Mouse (Mus musculus): ENCODE measurements around the gene Nrp1. TPM values are rescaled to one million over a fixed set of nuclear protein-coding genes. Genes with fewer than 3 reads are reported as not detected.

Gene Nrp1
- polyA plus RNA-seq, 1 experiment from 2014 or later: 49.3 TPM

- 97% methylated on average over 3 of the region's 3 CpGs for WGBS
Observed at GRCm38 (mm10) chr8:128447320-128447719, 88.9 kb downstream of the Nrp1 start.

GRCm38 (mm10) chr8:128450390-128451032 lies 92.1 kb downstream of the Nrp1 start:
- H3K4me1 ChIP-seq (ENCODE audit: control insufficient read depth, insufficient read depth, low read length): no peaks in the 10 kb centered on the region
- no peak overlapping the region for H3K4me2 ChIP-seq (ENCODE audit: low read depth, low read length)
- H3K27ac ChIP-seq (ENCODE audit: low read length): no peak overlapping the region
- H3K36me3 ChIP-seq (ENCODE audit: control insufficient read depth, insufficient read depth, low read length): no peaks in the 10 kb centered on the region
- WGBS: 67% methylated on average over 9 of the region's 9 CpGs
- H3K4me3 ChIP-seq (ENCODE audit: low read length): no peak overlapping the region
- no peaks in the 10 kb centered on the region for H3K9me3 ChIP-seq (ENCODE audit: control insufficient read depth, low read length)
- H3K9ac ChIP-seq (ENCODE audit: low read depth, low read length): no peak overlapping the region
- H3K27me3 ChIP-seq (replicated peaks; ENCODE audit: control insufficient read depth, insufficient read depth, low read length): no peaks in the 10 kb centered on the region
- no peak; the same call in 1 of the 2 replicates for ATAC-seq

More at GRCm38 (mm10) chr8:128447320-128447719, 88.9 kb downstream of the Nrp1 start:
- Histone ChIP-seq H3K4me3 (ENCODE audit: low read length) (no peak overlapping the region), H3K36me3 (ENCODE audit: control insufficient read depth, insufficient read depth, low read length) (no peaks in the 10 kb centered on the region), H3K4me1 (ENCODE audit: control insufficient read depth, insufficient read depth, low read length) (no peaks in the 10 kb centered on the region), H3K9ac (ENCODE audit: low read depth, low read length) (no peak overlapping the region), H3K27ac (ENCODE audit: low read length) (no peak overlapping the region), H3K4me2 (ENCODE audit: low read depth, low read length) (no peak overlapping the region), H3K27me3 (replicated peaks; ENCODE audit: control insufficient read depth, insufficient read depth, low read length) (no peaks in the 10 kb centered on the region), H3K9me3 (ENCODE audit: control insufficient read depth, low read length) (no peaks in the 10 kb centered on the region)
- ATAC-seq: no peak

GRCm38 (mm10) chr8:128451121-128451520 lies 92.7 kb downstream of the Nrp1 start:
- H3K4me1 ChIP-seq (ENCODE audit: control insufficient read depth, insufficient read depth, low read length): no peaks in the 10 kb centered on the region
- no peak overlapping the region for H3K27ac ChIP-seq (ENCODE audit: low read length)
- H3K9me3 ChIP-seq (ENCODE audit: control insufficient read depth, low read length): no peaks in the 10 kb centered on the region
- no peak overlapping the region for H3K9ac ChIP-seq (ENCODE audit: low read depth, low read length)
- WGBS: 40% methylated on average over 1 of the region's 1 CpGs
- H3K4me2 ChIP-seq (ENCODE audit: low read depth, low read length): no peak overlapping the region
- no peak for ATAC-seq
- no peaks in the 10 kb centered on the region for H3K27me3 ChIP-seq (replicated peaks; ENCODE audit: control insufficient read depth, insufficient read depth, low read length)
- no peak overlapping the region for H3K4me3 ChIP-seq (ENCODE audit: low read length)
- no peaks in the 10 kb centered on the region for H3K36me3 ChIP-seq (ENCODE audit: control insufficient read depth, insufficient read depth, low read length)

- no peaks in the 10 kb centered on the region for H3K27me3 ChIP-seq (replicated peaks; ENCODE audit: control insufficient read depth, insufficient read depth, low read length)
- no peak for ATAC-seq
- no peaks in the 10 kb centered on the region for H3K9me3 ChIP-seq (ENCODE audit: control insufficient read depth, low read length)
- H3K36me3 ChIP-seq (ENCODE audit: control insufficient read depth, insufficient read depth, low read length): no peaks in the 10 kb centered on the region
- H3K27ac ChIP-seq (ENCODE audit: low read length): no peak overlapping the region
- 70% methylated on average over 2 of the region's 2 CpGs for WGBS
- no peak overlapping the region for H3K4me3 ChIP-seq (ENCODE audit: low read length)
- H3K4me1 ChIP-seq (ENCODE audit: control insufficient read depth, insufficient read depth, low read length): no peaks in the 10 kb centered on the region
- no peak overlapping the region for H3K4me2 ChIP-seq (ENCODE audit: low read depth, low read length)
- no peak overlapping the region for H3K9ac ChIP-seq (ENCODE audit: low read depth, low read length)
Observed at GRCm38 (mm10) chr8:128453471-128453870, 95.1 kb downstream of the Nrp1 start.

- ATAC-seq: no peak
- H3K27me3 ChIP-seq (replicated peaks; ENCODE audit: control insufficient read depth, insufficient read depth, low read length): no peaks in the 10 kb centered on the region
- H3K4me2 ChIP-seq (ENCODE audit: low read depth, low read length): no peak overlapping the region
- no peak overlapping the region for H3K27ac ChIP-seq (ENCODE audit: low read length)
- no peaks in the 10 kb centered on the region for H3K4me1 ChIP-seq (ENCODE audit: control insufficient read depth, insufficient read depth, low read length)
- H3K9ac ChIP-seq (ENCODE audit: low read depth, low read length): no peak overlapping the region
- WGBS: 87% methylated on average over 3 of the region's 3 CpGs
- no peaks in the 10 kb centered on the region for H3K9me3 ChIP-seq (ENCODE audit: control insufficient read depth, low read length)
- peaks cover 1% of the 10 kb centered on the region; the same call in 1 of the 2 replicates for H3K36me3 ChIP-seq (ENCODE audit: control insufficient read depth, insufficient read depth, low read length)
- no peak overlapping the region for H3K4me3 ChIP-seq (ENCODE audit: low read length)
Observed at GRCm38 (mm10) chr8:128454026-128454425, 95.6 kb downstream of the Nrp1 start.

GRCm38 (mm10) chr8:128457277-128457676 lies 98.9 kb downstream of the Nrp1 start:
- no peak for ATAC-seq
- no peak overlapping the region for H3K9ac ChIP-seq (ENCODE audit: low read depth, low read length)
- H3K27ac ChIP-seq (ENCODE audit: low read length): no peak overlapping the region
- no peak overlapping the region for H3K4me2 ChIP-seq (ENCODE audit: low read depth, low read length)
- 84% methylated on average over 2 of the region's 2 CpGs for WGBS
- peaks cover 3% of the 10 kb centered on the region; the same call in 1 of the 2 replicates for H3K36me3 ChIP-seq (ENCODE audit: control insufficient read depth, insufficient read depth, low read length)
- no peak overlapping the region for H3K4me3 ChIP-seq (ENCODE audit: low read length)
- H3K9me3 ChIP-seq (ENCODE audit: control insufficient read depth, low read length): no peaks in the 10 kb centered on the region
- H3K4me1 ChIP-seq (ENCODE audit: control insufficient read depth, insufficient read depth, low read length): no peaks in the 10 kb centered on the region
- no peaks in the 10 kb centered on the region for H3K27me3 ChIP-seq (replicated peaks; ENCODE audit: control insufficient read depth, insufficient read depth, low read length)

GRCm38 (mm10) chr8:128459704-128460103 lies 101.3 kb downstream of the Nrp1 start:
- 66% methylated on average over 1 of the region's 1 CpGs for WGBS
- H3K4me1 ChIP-seq (ENCODE audit: control insufficient read depth, insufficient read depth, low read length): no peaks in the 10 kb centered on the region
- H3K27ac ChIP-seq (ENCODE audit: low read length): no peak overlapping the region
- peaks cover 3% of the 10 kb centered on the region; the same call in 1 of the 2 replicates for H3K36me3 ChIP-seq (ENCODE audit: control insufficient read depth, insufficient read depth, low read length)
- no peaks in the 10 kb centered on the region for H3K27me3 ChIP-seq (replicated peaks; ENCODE audit: control insufficient read depth, insufficient read depth, low read length)
- ATAC-seq: no peak
- H3K9me3 ChIP-seq (ENCODE audit: control insufficient read depth, low read length): no peaks in the 10 kb centered on the region
- no peak overlapping the region for H3K9ac ChIP-seq (ENCODE audit: low read depth, low read length)
- H3K4me2 ChIP-seq (ENCODE audit: low read depth, low read length): no peak overlapping the region
- no peak overlapping the region for H3K4me3 ChIP-seq (ENCODE audit: low read length)

- H3K27ac ChIP-seq (ENCODE audit: low read length): no peak overlapping the region
- H3K9me3 ChIP-seq (ENCODE audit: control insufficient read depth, low read length): no peaks in the 10 kb centered on the region
- no peak overlapping the region for H3K4me3 ChIP-seq (ENCODE audit: low read length)
- no peaks in the 10 kb centered on the region for H3K27me3 ChIP-seq (replicated peaks; ENCODE audit: control insufficient read depth, insufficient read depth, low read length)
- H3K36me3 ChIP-seq (ENCODE audit: control insufficient read depth, insufficient read depth, low read length): peaks cover 3% of the 10 kb centered on the region; the same call in 1 of the 2 replicates
- H3K9ac ChIP-seq (ENCODE audit: low read depth, low read length): no peak overlapping the region
- ATAC-seq: no peak
- no peak overlapping the region for H3K4me2 ChIP-seq (ENCODE audit: low read depth, low read length)
- H3K4me1 ChIP-seq (ENCODE audit: control insufficient read depth, insufficient read depth, low read length): no peaks in the 10 kb centered on the region
Observed at GRCm38 (mm10) chr8:128461716-128462115, 103.3 kb downstream of the Nrp1 start.

GRCm38 (mm10) chr8:128463162-128463561 lies 104.8 kb downstream of the Nrp1 start:
- no peak overlapping the region for H3K4me3 ChIP-seq (ENCODE audit: low read length)
- H3K4me1 ChIP-seq (ENCODE audit: control insufficient read depth, insufficient read depth, low read length): no peaks in the 10 kb centered on the region
- H3K27me3 ChIP-seq (replicated peaks; ENCODE audit: control insufficient read depth, insufficient read depth, low read length): no peaks in the 10 kb centered on the region
- no peak overlapping the region for H3K9ac ChIP-seq (ENCODE audit: low read depth, low read length)
- peaks cover 3% of the 10 kb centered on the region; the same call in 1 of the 2 replicates for H3K36me3 ChIP-seq (ENCODE audit: control insufficient read depth, insufficient read depth, low read length)
- no peak overlapping the region for H3K27ac ChIP-seq (ENCODE audit: low read length)
- no peaks in the 10 kb centered on the region for H3K9me3 ChIP-seq (ENCODE audit: control insufficient read depth, low read length)
- H3K4me2 ChIP-seq (ENCODE audit: low read depth, low read length): no peak overlapping the region
- ATAC-seq: no peak

All from intestine, embryonic 16.5 days (tissue).